Mouse (Mus musculus) frontal cortex, postnatal 25 days (tissue): Measurements from ENCODE around the gene Olfr250.
"Not testable (repeated sequence)": the region's sequence is repeated elsewhere in the genome, so short reads cannot be mapped to it uniquely, and the experiment has no call there.

Source experiments
- DNase-seq, 2 experiments: peaks; one replicate each; pipeline ENCODE4 v3.0.0; 2022; ENCODE audit warnings: low spot score in 2 of 2

The Olfr250 gene

DNA sequence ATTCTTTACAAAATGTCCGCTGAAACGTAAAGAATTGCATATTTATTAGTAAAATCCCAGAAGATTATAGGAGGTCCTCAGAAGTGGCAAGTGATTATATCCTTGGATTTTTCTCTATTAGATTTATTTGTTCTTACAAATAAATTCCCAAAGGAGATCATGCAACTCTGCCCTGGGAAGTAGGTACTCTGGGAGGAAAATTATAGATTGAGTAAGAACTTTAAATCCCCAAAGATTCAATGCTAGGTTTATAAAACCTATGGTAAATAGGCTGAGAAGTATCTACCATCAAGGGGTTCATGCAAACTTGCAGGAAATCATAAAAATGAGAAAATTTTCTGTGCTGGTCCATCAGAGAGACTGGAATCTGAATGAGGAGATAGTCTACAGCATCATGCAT lies at the start of gene Olfr250:
Gene Olfr250 (plus strand): TSS at position 301 of the 400 bp plus-strand sequence.
- no peak for DNase-seq

DNA sequence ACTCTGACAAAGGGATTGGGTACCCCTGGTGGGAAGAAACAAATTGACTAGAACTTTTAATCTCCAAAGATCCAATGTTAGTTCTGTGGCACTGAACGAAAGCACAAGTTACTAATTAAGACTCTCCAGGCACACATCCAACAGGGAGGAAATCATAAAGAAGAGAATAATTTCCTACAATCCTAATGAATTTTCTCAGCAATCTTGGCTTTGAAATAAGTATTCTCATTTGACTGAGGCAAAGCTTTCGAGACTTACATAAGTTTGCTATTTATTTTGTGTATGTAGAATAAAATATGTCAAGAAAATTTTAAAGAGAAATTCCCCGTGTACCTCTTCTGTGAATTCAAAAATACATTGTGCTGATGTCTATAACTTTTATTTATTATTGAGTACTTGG lies 37.9 kb upstream of the Olfr250 start, which contains the start of gene Olfr25:
Gene Olfr25 (plus strand): TSS at position 301 of the 400 bp plus-strand sequence.
- no peak for DNase-seq

DNA sequence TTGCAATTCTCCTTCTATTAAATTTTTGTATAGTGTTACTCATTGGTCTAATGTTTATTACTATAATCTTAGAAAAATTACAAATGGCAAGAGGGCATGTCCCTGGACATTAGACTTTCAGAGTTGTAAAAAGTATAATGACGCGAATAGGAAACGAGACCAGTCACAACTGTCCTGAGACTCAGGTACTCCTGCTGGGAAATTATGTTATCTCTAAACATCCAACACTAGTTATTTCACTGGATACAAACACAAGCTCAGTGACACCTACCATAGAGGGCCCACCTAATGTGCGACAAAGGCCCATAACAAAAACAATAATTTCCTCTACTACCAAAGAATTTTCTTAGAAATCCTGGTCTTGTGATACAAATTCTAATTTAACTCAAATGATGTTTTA lies 18.6 kb upstream of the Olfr250 start, which contains the start of gene Olfr898:
Gene Olfr898 (plus strand): TSS at position 301 of the 400 bp plus-strand sequence.
- no peak for DNase-seq

DNA sequence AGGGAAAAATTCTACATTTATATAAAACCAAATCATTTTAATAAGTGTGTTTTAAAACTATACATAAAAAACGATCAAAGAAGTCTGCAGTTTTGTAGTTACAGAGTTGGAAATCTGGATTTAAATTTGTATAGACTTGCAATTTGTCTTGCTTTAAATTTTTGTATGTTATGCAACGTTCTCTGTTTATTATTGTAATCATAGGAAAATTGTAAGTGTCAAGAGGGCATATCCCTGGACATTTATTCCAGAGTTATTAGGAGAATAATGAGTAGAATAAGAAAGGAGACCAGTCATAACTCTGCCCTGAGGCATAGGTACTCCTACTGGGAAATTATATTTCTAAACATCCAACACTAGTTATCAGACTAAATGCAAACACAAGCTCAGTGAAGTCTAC lies 10.1 kb downstream of the Olfr250 start, which contains the start of gene Olfr251:
Gene Olfr251 (plus strand): TSS at position 301 of the 400 bp plus-strand sequence.
- DNase-seq, result no peak

DNA sequence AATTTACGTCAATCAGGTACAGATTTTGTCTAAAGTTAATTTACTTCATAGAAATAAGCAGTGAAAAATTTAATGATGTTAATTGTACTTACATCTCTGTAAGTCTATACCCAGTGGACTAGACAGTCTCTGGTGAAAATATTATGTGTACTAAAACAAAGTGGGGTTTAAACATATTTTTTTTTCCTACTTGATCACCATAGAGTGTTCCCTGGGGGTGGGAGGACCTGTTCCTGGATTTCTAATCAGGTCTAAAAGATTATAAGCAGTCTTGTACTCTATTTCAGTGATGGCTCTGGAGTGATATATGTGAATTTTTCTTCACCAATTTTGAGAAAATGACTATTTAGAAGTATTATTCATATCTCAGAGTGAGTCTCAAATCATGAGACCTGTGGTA lies 34.7 kb downstream of the Olfr250 start, which contains the start of gene Olfr147:
Gene Olfr147 (plus strand): TSS at position 301 of the 400 bp plus-strand sequence.
- no peak for DNase-seq

DNA sequence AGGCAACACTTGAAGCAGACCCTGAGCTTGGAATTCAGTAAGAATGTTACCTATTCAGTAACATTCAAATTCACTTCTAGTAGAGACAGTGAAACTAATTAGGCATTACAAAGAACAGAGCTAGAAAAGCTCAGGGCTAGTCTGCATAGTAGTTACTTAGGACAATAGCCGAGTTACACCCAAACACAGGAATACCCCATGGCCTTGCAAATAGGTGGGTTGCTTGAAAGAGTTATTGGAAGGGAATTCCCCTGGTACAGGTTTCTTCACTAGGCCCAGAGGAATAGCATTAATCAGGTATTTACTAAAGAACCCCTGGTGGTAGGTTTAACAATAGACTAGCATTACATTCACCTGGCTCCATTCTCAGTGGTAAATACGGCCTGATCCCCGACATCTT lies 40.8 kb downstream of the Olfr250 start:
- DNase-seq, result not testable (repeated sequence)

DNA sequence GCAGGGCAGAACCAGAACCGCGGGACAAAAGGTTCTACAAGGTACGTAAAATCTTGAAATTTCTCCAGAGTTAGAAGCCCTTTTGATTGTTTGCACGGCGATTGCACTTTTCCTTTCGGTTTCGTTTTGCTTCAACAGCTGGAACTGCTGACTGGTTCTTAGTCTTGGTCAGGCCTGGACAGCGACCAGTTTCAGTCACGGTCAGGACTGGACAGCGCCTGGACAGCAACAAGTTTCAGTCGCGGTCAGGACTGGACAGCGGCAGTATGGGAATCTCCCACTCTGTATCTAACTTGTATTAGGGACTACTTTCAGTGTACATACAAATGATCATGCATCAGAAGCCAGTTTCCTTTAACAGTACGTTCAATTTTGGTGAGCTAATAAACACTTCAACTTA lies 46.8 kb downstream of the Olfr250 start:
- DNase-seq, result not testable (repeated sequence)
